Mouse (Mus musculus) T-helper 2 cell (primary cell): Measurements from ENCODE around the gene Zcchc13.

Experiments
- in situ Hi-C: fragments of 300-600 bp; cut with MboI, MseI; formaldehyde crosslinking; loops from one replicate; pipeline ENCODE4 v1.15.1; 2025; ENCODE audit warnings: high pct_unique_total_duplicates

Gene Zcchc13

DNA sequence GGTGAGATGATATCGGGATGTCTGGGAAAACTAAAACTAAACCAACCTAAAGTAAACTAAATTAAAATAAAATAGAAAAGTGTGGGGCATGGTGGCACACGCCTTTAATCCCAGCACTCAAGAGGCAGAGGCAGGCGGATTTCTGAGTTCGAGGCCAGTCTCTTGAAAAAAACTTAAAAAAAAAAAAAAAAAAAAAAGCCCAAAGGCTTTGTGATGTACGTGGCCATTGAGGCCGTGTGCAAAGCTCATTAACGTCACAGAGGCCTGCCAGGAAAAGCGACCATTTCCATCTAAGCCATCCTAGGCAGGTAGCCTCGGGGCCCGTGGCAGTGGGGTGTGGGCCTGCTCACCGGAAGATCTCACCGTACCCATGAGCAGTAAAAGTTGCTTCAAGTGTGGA lies at the start of gene Zcchc13:
Gene Zcchc13 (plus strand): TSS at position 284 of the 400 bp plus-strand sequence.
- in situ Hi-C loops: loop anchor here (10.0 kb wide), 1 partner anchor 304 kb away; no protein-coding TSS in a partner anchor

DNA sequence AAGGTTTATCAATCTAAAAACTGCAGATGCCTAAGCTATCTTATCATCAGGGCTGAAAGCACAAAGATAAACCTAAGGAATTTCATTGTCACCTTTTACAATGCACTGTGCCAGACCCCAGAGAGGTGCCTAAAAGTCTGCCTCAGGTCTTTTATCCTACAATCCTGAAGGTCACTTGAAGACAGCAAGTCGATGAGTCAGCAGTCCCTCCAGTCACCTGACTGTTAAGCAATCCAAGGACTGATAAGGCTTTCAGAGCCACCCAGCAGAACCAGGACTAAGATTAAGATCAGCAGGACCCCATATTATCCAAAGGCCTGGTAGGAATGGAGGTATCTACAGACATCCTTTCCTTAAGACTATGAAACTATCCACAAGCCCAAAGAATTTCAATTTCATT lies 46.1 kb upstream of the Zcchc13 start:
- in situ Hi-C loops: loop anchor here (10.0 kb wide), 1 partner anchor 1279 kb away; no protein-coding TSS in a partner anchor

DNA sequence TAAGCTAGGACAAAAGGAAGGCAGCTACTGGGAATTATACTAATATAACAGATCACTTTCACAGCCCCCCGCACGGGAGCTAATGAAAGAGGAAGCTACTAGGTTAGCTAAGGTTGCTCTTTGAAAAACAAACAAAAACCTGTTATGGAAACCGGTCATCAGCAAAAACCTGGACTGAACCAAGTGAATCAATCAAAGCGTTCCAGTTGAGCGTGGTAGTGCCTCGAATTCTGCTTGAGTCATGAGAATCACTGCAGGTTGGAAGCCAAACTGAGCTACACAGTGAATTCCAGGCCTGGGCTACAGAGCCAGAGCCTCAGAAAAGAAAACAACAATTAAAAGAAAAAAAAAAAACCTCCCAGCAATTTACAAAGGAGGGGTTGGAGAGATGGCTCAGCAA lies 38.3 kb upstream of the Zcchc13 start:
- in situ Hi-C loops: no loop called here

- in situ Hi-C loops: loop anchor here (25.0 kb wide), 1 partner anchor 1485 kb away; the partner anchor contains the start of gene Pbdc1
Measured at GRCm38 (mm10) chrX:103602553-103602952, 27.8 kb upstream of the Zcchc13 start.

GRCm38 (mm10) chrX:103604211-103604610 lies 26.2 kb upstream of the Zcchc13 start:
- in situ Hi-C loops: loop anchor here (25.0 kb wide), 1 partner anchor 1483 kb away; the partner anchor contains the start of gene Pbdc1

- in situ Hi-C loops: loop anchor here (25.0 kb wide), 1 partner anchor 1482 kb away; the partner anchor contains the start of gene Pbdc1
Measured at GRCm38 (mm10) chrX:103605473-103605872, 24.9 kb upstream of the Zcchc13 start.

DNA sequence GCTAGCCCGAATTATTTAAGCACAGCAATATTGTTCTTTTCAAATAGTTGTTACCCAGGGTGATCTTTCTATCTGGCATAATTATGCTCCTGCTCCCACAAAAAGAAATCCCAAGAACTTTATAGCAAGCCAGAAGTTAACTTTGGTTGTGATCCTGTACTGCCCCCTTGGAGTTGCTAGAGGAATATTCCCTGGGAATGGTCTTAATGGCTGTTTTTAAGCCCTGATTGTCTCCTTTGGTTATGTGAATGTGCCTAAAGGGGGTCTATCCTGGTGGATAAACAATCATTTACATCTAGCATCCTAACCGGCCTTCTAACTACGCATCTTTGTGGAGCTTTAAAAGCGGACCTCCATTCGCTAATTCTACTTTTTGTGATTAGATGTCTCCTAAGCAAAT lies 20.0 kb upstream of the Zcchc13 start:
- in situ Hi-C loops: loop anchor here (5.0 to 25.0 kb wide), 2 partner anchors 108 to 1477 kb away; partner anchors contain the start of gene Pbdc1

- in situ Hi-C loops: loop anchor here (5.0 to 25.0 kb wide), 2 partner anchors 109 to 1476 kb away; partner anchors contain the start of gene Pbdc1
Measured at GRCm38 (mm10) chrX:103611462-103611861, 18.9 kb upstream of the Zcchc13 start.

- in situ Hi-C loops: loop anchor here (5.0 to 25.0 kb wide), 2 partner anchors 112 to 1473 kb away; partner anchors contain the start of gene Pbdc1
Measured at GRCm38 (mm10) chrX:103614700-103615233, 15.6 kb upstream of the Zcchc13 start.

DNA sequence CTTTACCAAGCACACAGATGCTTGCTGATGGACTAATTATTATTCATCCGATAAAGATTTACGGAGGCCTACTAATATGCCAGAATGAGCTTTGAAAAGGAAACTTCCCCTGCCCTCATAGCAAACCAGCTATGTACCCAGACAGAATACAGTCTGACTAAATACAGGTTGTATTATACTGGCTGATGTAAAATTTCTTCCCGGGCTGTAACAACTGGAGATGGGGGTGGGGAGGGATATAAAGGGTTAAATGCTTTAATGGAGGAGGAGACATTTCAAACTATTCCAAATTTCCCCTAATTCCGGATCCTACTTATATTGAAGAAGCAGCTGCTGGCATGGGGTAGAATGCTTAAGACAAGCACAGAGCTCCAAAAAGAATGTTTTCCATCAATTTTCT lies 14.9 kb upstream of the Zcchc13 start:
- in situ Hi-C loops: loop anchor here (25.0 kb wide), 1 partner anchor 1472 kb away; the partner anchor contains the start of gene Pbdc1

GRCm38 (mm10) chrX:103616162-103616535 lies 14.2 kb upstream of the Zcchc13 start:
- in situ Hi-C loops: loop anchor here (25.0 kb wide), 1 partner anchor 1471 kb away; the partner anchor contains the start of gene Pbdc1

GRCm38 (mm10) chrX:103616536-103617404 lies 13.6 kb upstream of the Zcchc13 start:
- in situ Hi-C loops: loop anchor here (25.0 kb wide), 1 partner anchor 1471 kb away; the partner anchor contains the start of gene Pbdc1

GRCm38 (mm10) chrX:103617405-103618095 lies 12.8 kb upstream of the Zcchc13 start:
- in situ Hi-C loops: loop anchor here (25.0 kb wide), 1 partner anchor 1470 kb away; the partner anchor contains the start of gene Pbdc1

- in situ Hi-C loops: loop anchor here (5.0 to 25.0 kb wide), 2 partner anchors 139 to 1466 kb away; partner anchors contain the start of gene Pbdc1
Measured at GRCm38 (mm10) chrX:103621799-103622198, 8.6 kb upstream of the Zcchc13 start.

GRCm38 (mm10) chrX:103622260-103622934 lies 8.0 kb upstream of the Zcchc13 start:
- in situ Hi-C loops: loop anchor here (5.0 to 25.0 kb wide), 2 partner anchors 140 to 1465 kb away; partner anchors contain the start of gene Pbdc1

- in situ Hi-C loops: loop anchor here (5.0 to 25.0 kb wide), 2 partner anchors 141 to 1464 kb away; partner anchors contain the start of gene Pbdc1
Measured at GRCm38 (mm10) chrX:103622935-103623280, 7.5 kb upstream of the Zcchc13 start.

DNA sequence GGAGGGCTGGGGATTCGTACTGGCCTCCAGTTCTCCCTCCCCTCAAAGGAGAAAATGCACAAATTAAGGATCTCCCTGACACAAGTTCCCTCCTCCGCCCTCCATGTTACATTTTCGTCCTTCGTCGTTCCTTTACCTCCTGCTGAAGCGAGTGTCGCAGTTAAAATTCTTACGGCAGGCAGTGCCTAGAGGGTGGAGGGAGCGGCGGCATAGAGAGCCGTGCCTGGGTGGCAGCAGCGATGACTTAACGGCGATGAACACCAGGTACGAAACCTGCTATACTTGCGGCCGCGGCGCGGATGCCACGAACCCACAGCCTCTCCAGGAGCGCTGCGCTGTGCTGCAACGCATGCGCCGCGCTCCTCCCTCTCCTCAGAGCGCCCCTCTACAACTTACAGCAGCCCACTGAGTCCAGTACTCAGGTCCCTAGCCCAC lies 7.0 kb upstream of the Zcchc13 start:
- in situ Hi-C loops: loop anchor here (5.0 to 25.0 kb wide), 2 partner anchors 141 to 1464 kb away; partner anchors contain the start of gene Pbdc1

- in situ Hi-C loops: loop anchor here (5.0 to 25.0 kb wide), 2 partner anchors 142 to 1463 kb away; partner anchors contain the start of gene Pbdc1
Measured at GRCm38 (mm10) chrX:103624426-103625168, 5.8 kb upstream of the Zcchc13 start.

DNA sequence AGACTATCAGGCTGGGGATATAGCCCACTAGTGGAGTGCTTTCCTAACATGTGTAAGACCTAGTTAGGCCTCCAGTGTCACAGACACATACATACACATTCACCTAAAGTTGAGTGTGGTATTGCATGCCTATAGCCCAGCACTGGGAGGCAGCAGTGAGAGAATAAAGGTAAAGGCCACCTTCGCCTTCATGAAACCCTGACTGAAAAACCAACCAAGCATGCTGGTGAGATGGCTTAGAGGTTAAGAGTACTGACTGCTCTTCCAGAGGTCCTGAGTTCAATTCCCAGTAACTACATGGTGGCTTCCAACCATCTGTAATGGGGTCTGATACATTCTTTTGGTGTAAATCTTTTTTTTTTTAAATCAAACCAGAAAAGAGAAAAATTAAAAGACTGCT lies 1.5 kb upstream of the Zcchc13 start:
- in situ Hi-C loops: no loop called here

GRCm38 (mm10) chrX:103633895-103634294 lies 3.5 kb downstream of the Zcchc13 start:
- in situ Hi-C loops: loop anchor here (10.0 kb wide), 1 partner anchor 301 kb away; no protein-coding TSS in a partner anchor
